Mouse (Mus musculus): ENCODE data around the gene Atp6v0d1. TPM values are rescaled to one million over a fixed set of nuclear protein-coding genes. Genes with fewer than 3 reads are reported as not detected.
"Not testable (repeated sequence)": the region's sequence is repeated elsewhere in the genome, so short reads cannot be mapped to it uniquely, and the experiment has no call there.

Gene Atp6v0d1
- total RNA-seq, 2 experiments from 2014 or later = 317 to 340 TPM

GRCm38 (mm10) chr8:105592431-105592830 lies 26.6 kb upstream of the Atp6v0d1 start:
- DNase-seq (ENCODE audit: low spot score in 2 of 2) = no peak
- intact Hi-C loops (cut with DNase I) = no loop called here

GRCm38 (mm10) chr8:105579719-105580118 lies 13.9 kb upstream of the Atp6v0d1 start:
- intact Hi-C loops (cut with DNase I) = no loop called here
- no peak for DNase-seq (ENCODE audit: low spot score in 2 of 2)

- no peak for DNase-seq (ENCODE audit: low spot score in 2 of 2)
- intact Hi-C loops (cut with DNase I) = no loop called here
Observed at GRCm38 (mm10) chr8:105575538-105575937, 9.7 kb upstream of the Atp6v0d1 start.

- no peak for DNase-seq (ENCODE audit: low spot score in 2 of 2)
- intact Hi-C loops (cut with DNase I) = no loop called here
Observed at GRCm38 (mm10) chr8:105574741-105575140, 8.9 kb upstream of the Atp6v0d1 start.

GRCm38 (mm10) chr8:105573427-105573826 lies 7.6 kb upstream of the Atp6v0d1 start:
- intact Hi-C loops (cut with DNase I) = no loop called here
- DNase-seq (ENCODE audit: low spot score in 2 of 2) = no peak

GRCm38 (mm10) chr8:105571810-105572209 lies 6.0 kb upstream of the Atp6v0d1 start:
- intact Hi-C loops (cut with DNase I) = no loop called here
- DNase-seq (ENCODE audit: low spot score in 2 of 2) = peak in 1 of 2 experiments; percentile 79

- intact Hi-C loops (cut with DNase I) = loop anchor here (1.0 to 5.0 kb wide), 3 partner anchors 38 to 70 kb away; partner anchors contain the start of genes Agrp and Ripor1
- DNase-seq (ENCODE audit: low spot score in 2 of 2) = no peak
Observed at GRCm38 (mm10) chr8:105566703-105567595, 1.1 kb upstream of the Atp6v0d1 start.

GRCm38 (mm10) chr8:105565401-105565881 lies 406 bp downstream of the Atp6v0d1 start:
- no peak for DNase-seq (ENCODE audit: low spot score in 2 of 2)
- intact Hi-C loops (cut with DNase I) = loop anchor here (5.0 kb wide), 1 partner anchor 57 kb away; no protein-coding TSS in a partner anchor

GRCm38 (mm10) chr8:105564573-105565229 lies 1.1 kb downstream of the Atp6v0d1 start:
- intact Hi-C loops (cut with DNase I) = loop anchor here (5.0 kb wide), 1 partner anchor 58 kb away; no protein-coding TSS in a partner anchor
- DNase-seq (ENCODE audit: low spot score in 2 of 2) = not testable (repeated sequence)

- no peak for DNase-seq (ENCODE audit: low spot score in 2 of 2)
- intact Hi-C loops (cut with DNase I) = no loop called here
Observed at GRCm38 (mm10) chr8:105563871-105564270, 2.0 kb downstream of the Atp6v0d1 start.

GRCm38 (mm10) chr8:105562863-105563262 lies 3.0 kb downstream of the Atp6v0d1 start:
- intact Hi-C loops (cut with DNase I) = no loop called here
- DNase-seq (ENCODE audit: low spot score in 2 of 2) = no peak

GRCm38 (mm10) chr8:105555230-105555629 lies 10.6 kb downstream of the Atp6v0d1 start:
- intact Hi-C loops (cut with DNase I) = no loop called here

GRCm38 (mm10) chr8:105554087-105554486 lies 11.8 kb downstream of the Atp6v0d1 start:
- peak; percentile 65 to 83 for DNase-seq (ENCODE audit: low spot score in 2 of 2)
- intact Hi-C loops (cut with DNase I) = loop anchor here (1.0 kb wide), 1 partner anchor 38 kb away; no protein-coding TSS in a partner anchor

More at GRCm38 (mm10) chr8:105555230-105555629, 10.6 kb downstream of the Atp6v0d1 start:
- no peak for DNase-seq (ENCODE audit: low spot score in 2 of 2)

- intact Hi-C loops (cut with DNase I) = no loop called here
Observed at GRCm38 (mm10) chr8:105552824-105553223, 13.0 kb downstream of the Atp6v0d1 start.

GRCm38 (mm10) chr8:105552032-105552431 lies 13.8 kb downstream of the Atp6v0d1 start:
- intact Hi-C loops (cut with DNase I) = no loop called here
- no peak for DNase-seq (ENCODE audit: low spot score in 2 of 2)

More at GRCm38 (mm10) chr8:105552824-105553223, 13.0 kb downstream of the Atp6v0d1 start:
- no peak for DNase-seq (ENCODE audit: low spot score in 2 of 2)

GRCm38 (mm10) chr8:105550083-105550482 lies 15.8 kb downstream of the Atp6v0d1 start:
- intact Hi-C loops (cut with DNase I) = no loop called here
- no peak for DNase-seq (ENCODE audit: low spot score in 2 of 2)

- intact Hi-C loops (cut with DNase I) = no loop called here
Observed at GRCm38 (mm10) chr8:105549506-105549905, 16.3 kb downstream of the Atp6v0d1 start.

GRCm38 (mm10) chr8:105546384-105547350 lies 19.2 kb downstream of the Atp6v0d1 start:
- DNase-seq (ENCODE audit: low spot score in 2 of 2) = no peak
- intact Hi-C loops (cut with DNase I) = no loop called here

More at GRCm38 (mm10) chr8:105549506-105549905, 16.3 kb downstream of the Atp6v0d1 start:
- DNase-seq (ENCODE audit: low spot score in 2 of 2) = no peak

- DNase-seq (ENCODE audit: low spot score in 2 of 2) = peak in 1 of 2 experiments; percentile 63
Observed at GRCm38 (mm10) chr8:105545249-105545648, 20.6 kb downstream of the Atp6v0d1 start.

More at GRCm38 (mm10) chr8:105545249-105545648, 20.6 kb downstream of the Atp6v0d1 start:
- intact Hi-C loops (cut with DNase I) = no loop called here
